Mouse (Mus musculus) bone marrow, adult 2 months (tissue): ENCODE data around the gene Hdac10.

Experiments used
- CTCF ChIP-seq: fragments of 200-500 bp; IDR thresholded peaks from 2 replicates; pipeline ENCODE4 v1.5.1; 2011; ENCODE audit warnings: low read length, control low read depth; ENCODE audit not compliant: control insufficient read depth, insufficient read depth
- POLR2A ChIP-seq: fragments of 200-500 bp; IDR thresholded peaks from 2 replicates; pipeline ENCODE4 v1.6.1; 2011; ENCODE audit warnings: low read depth, mild to moderate bottlenecking, control low read depth, low read length, borderline replicate concordance; ENCODE audit not compliant: control insufficient read depth

- no peak for TF ChIP-seq POLR2A
- no peak for TF ChIP-seq CTCF
These were observed 49.2 kb upstream of the Hdac10 start for GRCm38 (mm10) chr15:89177576-89178259.
